Mouse (Mus musculus) monocyte, adult 5-6 weeks (primary cell): ENCODE results near the gene Cactin. TPM values are rescaled to one million over a fixed set of nuclear protein-coding genes. Genes with fewer than 3 reads are reported as not detected.

Source experiments
- ATAC-seq: fragments of 153-309, 156-312 bp; replicated peaks from 2 replicates; pipeline ENCODE4 v1.8.0; 2017; ENCODE audit warnings: mild to moderate bottlenecking; ENCODE audit not compliant: low TSS enrichment, insufficient number of reproducible peaks, severe bottlenecking, poor library complexity, low FRiP score
- total RNA-seq: library from RNA; stranded (forward); fragments of 200-1000, 200-491, 200-594 nt; gene quantifications from 3 replicates; pipeline ENCODE4 v1.2.3, GENCODE M21; 2017

The Cactin gene
- total RNA-seq, 1 experiment from 2014 or later, result 24.5 TPM

DNA sequence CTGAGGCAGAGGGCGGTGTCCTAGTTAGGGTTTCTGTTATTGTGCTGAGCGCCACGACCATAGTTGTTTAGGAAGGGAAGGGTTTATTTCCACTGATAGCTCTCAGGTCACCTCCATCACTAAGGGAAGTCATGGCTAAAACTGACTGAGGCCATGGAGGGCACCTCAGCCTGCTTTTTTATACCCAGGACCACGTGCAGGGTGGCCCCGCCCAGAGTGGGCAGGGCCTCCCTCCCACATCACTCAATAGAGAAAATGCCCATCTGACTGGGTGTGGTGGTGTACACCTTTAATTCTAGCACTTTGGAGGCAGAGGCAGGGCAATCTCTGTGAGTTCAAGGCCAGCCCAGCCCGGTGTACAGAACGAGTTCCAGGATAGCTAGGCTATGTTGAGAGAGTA is 6.7 kb upstream of the Cactin start:
- no peak for ATAC-seq

DNA sequence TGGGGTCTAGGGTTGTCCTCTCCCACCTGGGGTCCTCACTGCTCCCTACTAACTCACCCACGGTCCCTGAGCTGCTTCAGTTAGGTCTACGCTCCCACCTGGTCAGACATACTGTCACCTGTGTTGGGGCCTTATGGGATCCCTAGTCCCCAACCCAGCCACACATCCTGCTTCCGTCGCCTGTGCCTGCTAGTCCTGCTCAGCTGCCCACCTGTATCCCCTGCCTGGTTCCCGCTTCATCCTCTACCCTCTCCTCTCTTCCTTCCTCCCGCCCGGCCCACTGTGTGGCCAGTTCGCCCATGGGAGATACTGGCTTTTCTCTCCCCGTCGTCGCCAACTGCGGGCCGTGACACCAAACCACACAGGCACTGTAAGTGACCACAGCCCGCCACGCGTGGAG is 5.3 kb upstream of the Cactin start:
- no peak for ATAC-seq

DNA sequence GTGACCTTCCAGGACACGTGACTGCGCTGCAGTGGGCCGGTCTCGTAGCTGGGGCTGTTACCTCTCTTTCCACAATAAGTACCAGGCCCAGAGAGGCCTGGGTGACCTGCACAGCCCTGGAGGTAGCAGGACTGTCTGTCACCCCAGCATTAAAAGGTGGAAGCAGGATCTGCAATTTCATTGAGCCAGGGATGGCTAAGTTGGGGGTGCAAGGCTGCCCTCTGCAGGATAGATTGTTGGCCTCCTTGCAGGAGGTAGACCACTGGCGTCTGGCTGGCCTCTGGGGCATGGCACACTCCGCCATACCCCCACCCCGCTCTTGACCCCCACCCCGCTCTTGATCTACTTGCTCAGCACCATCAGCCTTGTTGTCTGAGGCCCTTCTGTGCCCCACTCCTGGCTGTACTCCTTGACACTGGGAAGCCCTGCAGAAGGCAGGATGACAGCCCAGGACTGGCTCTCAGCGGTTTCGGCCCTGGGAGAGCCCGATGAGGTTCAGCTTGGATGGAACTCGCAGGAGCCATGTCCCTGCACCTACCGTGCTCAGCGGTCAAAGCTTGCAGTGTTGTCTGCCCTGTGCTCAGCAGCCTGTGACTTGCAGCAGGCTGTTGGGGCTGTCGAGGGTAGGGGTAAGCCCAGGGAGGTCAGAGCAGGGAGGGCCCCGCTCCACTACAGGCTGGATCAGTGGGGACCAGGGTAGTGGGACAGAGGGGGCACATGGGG is 4.4 kb upstream of the Cactin start:
- no peak for ATAC-seq

DNA sequence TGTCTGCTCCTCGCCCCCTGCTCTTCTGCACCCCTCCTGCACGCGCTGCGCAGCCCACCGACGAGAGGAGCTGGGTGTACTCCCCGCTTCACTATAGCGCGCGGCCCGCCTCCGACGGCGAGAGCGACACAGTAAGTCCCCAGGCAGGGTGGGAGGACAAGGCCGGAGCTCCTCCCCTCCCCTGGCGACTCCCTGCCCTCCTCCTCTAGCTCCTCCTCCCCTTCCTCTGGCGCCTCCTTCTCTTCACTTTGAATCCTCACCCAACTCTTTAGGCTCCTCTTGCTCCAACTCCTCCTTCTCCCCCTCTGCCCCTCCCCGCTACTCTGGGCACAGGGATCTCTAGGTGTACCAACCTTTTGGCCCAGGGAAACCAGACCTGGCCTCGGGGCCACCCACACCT is 3.6 kb upstream of the Cactin start:
- ATAC-seq, result no peak

DNA sequence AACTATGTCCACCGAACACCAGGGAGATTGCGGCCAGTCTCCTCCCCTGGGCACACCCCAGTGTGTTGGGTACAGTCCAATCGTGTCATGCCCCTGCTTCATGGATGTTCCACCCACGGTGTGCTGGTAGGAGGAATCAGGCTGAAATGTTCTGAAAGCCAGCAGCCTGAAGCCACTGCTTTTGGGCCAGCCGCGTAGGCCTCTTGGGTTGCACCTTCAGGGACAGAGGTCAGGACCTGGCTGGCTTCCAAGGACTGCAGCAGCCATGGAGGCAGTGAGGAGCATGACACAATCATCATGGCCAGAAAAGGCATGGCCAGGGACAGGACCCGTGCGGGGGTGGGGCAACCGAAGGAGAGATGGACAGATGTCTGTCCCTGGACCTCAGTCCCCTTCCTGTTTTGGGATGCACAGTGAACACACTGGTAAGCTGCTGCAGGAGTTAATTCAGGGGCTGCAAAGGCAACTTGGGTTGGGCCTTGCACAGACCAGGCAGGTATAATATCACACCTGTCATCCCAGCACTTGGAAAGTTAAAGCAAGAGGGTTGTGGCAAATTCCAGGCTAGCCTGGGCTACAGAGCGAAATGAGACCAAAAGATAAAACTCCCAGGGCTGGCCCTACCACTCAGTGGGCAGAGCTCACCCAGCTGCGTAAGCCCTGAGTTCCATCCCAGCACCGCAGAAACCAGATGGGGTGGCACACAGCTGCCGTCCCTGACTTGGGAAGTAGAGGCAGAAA is 2.1 kb upstream of the Cactin start:
- ATAC-seq, result no peak

DNA sequence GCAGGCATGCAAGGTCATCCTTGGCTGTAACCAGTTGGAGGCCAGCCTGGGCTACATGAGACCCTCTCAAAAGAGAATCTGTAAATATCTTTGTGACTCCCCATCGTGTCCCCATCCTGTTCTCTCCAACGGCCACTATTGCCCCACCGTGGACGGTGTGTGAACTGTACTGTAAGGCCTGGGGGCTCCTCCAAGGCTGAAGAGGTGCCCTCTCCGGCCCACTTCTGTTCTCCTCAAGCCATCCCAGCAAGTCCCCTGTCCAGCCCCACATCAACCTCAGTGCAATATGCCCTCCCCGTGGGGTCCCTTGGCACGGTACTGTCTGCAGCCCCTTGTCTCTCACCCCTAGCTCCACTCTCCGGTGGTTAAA is 1.6 kb upstream of the Cactin start:
- ATAC-seq, result no peak

DNA sequence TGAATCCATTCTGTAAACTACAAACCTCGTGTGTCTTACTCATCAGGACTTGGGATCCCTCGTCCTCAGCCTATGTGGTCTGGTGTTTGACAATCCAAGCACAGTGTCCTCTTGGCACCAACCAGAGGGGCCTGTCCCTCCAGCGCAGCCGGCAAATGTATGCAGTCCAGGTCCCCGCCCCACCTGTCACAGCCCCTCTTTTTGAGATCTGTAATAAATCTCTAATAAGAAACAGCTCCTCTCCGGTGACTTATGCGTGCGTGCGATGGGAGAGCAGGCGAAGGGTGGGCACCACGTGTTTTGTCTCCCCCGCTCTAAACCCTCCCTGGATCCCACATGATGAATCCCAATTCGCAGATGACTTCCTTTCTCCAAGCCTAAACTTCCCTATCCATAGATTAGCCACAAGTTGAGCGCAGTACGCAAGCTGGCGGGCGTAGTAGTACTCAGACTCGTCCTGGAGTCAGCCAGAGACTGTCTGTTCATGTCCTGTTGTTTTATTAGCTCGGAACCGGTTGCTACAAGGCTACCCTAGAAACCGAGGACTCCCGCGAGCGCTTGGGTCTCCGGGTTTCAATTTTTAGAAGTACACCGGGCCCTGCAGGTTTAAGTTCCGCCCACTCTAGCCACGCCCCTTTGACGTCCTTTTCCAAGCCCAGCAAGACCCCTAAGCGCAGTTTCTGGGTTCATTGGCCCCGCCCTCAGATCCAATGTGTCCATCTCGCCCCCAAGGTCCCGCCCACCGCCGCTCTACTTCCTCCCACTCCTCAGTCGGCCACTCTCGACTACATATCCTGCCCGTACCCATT is 958 bp upstream of the Cactin start:
- no peak; the same call in none of the 2 replicates for ATAC-seq

DNA sequence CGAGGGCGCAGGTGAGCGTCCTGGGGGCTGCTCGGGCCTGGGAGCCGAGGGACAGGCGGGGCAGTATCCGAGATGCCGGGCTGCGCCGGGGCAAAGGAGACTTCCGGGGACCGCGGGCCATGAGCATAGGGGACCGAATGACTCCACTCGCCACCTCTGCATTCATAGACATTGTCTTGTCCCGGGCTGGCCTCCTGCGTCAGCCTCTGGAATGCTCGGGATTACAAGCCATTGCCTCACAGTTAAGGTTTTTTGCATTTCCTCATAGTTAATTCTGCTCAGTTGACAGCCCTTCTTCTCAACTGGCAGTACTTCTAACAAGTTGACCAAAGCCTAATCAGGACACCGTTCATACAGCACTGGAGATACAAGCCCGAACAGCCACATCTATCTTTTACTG is 533 bp downstream of the Cactin start:
- no peak for ATAC-seq

DNA sequence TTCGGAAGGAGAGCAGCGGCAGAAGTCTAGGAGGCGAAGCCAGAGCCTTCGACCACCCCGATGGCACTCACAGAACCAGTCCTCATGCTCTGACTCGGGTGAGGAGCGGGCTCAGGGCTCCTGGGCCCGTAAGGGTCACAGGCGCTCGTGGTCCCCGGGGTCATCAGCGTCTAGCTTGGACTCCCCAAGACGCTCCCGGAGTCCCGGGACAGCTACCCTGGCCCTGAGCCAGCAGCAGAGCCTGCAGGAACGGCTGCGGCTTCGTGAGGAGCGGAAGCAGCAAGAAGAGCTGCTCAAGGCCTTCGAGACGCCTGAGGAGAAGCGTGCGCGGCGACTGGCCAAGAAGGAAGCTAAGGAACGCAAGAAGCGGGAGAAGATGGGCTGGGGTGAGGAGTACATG is 1.5 kb downstream of the Cactin start:
- ATAC-seq, result no peak

DNA sequence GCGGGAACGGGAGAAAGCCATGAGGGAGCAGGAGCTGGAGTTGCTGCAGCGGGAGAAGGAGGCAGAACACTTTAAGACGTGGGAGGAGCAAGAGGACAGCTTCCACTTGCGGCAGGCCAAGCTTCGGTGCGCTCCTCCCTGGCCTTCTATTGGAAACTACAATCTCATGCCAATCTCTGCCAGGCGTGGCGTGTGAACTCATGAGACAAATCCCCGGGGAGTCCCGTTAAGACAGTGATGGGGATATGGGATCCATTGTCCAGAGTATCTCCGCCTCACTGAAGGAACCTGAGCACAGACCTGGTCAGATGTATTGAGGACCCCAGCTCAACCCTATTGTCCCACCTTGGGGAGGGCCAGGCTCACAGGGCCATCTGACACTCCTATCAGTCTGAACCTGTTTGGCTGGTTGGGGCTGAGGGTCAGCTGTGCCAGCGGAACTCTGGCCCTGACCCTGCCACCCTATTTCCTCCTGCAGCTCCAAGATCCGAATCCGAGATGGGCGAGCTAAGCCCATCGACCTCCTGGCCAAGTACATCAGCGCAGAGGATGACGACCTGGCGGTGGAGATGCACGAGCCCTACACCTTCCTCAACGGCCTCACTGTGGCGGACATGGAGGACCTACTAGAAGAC is 2.4 kb downstream of the Cactin start:
- no peak for ATAC-seq

DNA sequence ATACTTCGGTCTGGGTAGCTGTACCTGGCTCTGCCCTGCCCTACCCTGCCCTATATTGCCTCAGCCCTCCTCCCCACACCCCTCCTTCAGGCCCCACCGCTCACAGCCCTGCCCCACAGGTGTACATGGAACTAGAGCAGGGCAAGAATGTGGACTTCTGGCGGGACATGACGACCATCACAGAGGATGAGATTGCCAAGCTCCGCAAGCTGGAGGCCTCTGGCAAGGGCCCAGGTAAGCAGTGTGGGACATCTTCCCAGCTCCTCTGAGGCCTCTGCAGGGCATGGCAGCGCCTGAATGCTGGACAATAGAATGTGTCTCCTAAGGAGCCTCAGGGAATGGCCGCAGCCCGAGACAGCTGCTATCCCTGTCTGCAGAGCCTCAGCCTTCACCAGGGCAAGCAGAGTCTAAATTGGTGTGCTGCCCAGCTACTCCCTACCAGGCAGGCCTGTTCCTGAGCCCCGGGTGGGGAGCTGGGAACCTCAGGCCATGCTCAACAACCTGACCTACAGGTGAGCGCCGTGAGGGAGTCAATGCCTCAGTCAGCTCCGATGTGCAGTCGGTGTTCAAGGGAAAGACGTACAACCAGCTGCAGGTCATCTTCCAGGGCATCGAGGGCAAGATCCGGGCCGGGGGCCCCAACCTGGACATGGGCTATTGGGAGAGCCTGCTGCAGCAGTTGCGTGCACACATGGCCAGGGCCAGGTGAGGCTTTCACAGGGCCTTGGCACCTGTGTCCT is 3.1 kb downstream of the Cactin start:
- ATAC-seq, result no peak

DNA sequence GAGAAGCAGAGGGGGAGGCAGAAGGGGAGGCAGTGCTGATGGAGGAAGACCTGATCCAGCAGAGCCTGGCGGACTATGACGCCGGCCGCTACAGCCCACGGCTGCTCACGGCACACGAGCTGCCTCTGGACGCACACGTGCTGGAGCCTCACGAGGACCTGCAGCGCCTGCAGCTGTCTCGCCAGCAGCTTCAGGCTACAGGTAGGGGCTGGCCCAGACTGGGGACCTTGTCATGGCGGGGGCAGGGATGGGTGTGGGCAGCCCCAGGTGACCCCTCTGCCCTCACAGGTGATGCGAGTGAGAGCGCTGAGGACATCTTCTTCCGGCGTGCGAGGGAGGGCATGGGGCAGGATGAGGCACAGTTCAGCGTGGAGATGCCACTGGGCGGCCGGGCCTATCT is 4.3 kb downstream of the Cactin start:
- no peak for ATAC-seq

DNA sequence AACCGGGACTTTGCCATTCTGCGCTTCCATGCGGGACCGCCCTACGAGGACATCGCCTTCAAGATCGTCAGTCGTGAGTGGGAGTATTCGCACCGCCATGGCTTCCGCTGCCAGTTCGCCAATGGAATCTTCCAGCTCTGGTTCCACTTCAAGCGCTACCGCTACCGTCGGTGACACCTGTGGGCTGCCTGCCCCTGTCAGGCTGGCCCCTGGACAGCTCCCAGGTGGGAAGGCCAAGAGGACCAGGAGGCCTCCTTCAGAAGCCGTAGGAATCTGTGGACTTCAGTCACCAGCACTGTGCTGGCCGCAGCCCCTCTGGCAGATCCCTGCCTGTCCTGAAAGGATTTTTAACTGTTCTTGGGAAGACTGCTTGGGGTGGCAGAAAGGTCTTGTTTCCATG is 4.9 kb downstream of the Cactin start:
- no peak for ATAC-seq

DNA sequence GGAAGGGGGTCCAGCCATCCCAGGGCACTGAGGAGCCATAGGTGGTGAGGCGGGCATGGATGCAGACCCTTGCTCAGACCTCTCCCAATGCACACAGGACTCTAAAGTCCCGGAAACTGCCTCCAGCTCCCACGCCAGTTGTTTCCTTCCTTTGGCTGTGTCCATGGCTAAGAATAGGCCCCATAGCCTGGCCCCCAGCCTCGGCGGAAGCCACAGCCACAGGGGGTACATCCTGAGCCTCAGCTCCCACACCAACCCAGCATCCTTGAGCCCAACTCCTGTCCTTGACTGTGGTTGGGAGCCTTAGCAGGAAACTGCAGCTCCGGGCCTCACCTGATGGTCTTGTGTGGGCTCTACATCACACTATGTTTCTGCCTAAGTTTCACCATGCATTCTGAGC is 6.0 kb downstream of the Cactin start:
- no peak for ATAC-seq

DNA sequence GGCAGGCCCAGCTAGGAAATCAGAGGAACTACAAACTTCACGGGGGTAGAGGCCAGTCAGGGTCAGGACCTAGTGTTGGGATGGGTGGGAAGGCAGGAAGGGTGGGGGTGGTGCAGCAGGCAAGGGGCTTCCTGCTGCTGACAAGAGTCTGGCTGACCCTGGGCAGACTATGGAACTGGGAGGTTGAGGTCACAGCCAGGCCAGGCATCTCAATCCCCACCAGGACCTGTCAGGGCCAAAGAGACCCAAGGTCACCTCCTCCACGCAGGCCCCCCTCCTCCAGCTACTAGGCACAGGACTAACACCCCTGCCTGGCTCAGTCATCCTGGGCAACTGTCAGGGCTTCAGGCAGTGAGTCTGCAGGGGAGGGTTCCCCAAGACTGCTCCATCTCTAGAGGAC is 7.1 kb downstream of the Cactin start:
- ATAC-seq, result no peak

DNA sequence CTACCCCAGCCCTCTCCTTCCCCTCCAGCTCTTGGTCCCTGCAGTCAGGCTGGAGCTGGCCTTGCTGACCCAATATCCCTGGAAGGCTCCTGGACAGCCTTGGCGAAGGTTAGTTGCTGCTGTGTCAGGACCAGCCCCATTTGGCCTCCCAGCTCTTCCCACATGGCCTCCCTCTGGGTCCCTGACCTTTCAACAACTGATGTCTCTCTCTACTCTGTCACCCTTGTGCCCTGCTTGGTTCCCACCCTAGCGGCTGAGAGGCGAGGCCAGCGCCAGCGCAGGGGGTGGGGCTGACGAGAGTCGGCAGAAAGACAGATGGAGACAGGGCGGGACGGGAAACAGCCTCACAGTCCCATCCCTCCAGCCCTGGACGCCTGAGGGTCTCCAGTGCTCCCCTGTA is 7.5 kb downstream of the Cactin start, which contains the start of gene Tbxa2r:
Gene Tbxa2r, plus strand, starts transcription at position 346 of the 400 bp plus-strand sequence.
- no peak for ATAC-seq

DNA sequence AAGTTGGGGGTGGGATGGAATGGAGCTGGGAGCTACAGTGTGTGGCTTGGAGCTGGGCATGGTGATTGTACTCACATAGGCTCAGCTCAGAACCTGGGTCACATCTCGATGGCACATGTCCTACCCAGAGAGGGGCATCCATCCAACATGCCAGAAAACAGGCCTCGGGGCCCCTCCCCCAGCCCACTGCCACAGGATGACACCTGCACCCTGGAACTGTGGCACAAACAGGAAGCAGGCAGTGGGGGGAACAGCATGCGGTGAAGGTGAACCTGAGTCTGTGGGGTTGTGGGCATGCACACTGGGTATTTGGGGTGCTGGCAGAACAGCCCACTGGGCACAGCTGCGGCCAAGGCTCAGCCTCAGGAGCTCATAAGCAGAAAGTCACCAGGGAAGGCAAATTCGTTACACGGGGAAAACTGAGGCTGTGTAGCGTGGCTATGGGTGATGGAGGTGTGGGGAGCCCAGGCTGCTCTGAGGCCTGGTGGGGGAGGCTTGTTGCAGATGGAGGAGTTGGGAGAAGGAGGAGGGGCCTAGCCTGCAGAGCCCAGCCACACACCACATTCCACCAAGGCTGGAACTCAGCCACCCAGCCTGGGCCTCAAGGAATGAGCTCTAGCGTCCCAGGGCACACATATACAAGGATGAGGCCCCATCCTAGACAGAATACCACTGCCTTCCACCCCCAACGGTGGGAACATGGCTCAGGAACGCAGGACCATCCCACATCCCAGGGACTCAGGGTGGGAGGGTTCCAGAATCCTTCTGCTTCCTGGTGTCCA is 8.5 kb downstream of the Cactin start:
- ATAC-seq, result peak; percentile 19; the same call in 1 of the 2 replicates

DNA sequence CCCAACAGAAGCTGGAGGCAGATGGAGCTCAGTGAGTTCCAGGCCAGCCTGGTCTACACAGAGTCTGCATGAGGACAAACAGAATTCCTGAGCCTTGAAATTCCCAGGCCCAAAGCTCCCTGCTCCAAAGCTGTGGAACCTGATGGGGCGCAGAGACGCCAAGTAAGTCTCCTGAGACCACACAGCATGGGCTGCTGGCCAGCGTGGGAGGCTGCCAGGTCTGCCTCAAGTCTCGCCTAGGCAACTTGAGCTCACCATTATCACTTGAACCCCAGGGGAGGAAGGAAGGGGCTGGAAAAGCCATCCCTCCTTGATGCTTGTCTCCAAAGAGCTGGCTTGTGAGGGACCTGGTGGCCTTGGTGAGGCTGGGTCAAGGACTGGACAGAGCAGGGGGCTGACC is 9.1 kb downstream of the Cactin start:
- ATAC-seq, result no peak
